Mouse (Mus musculus) limb, embryonic 14.5 days (tissue): ENCODE results near the gene Sva. TPM values are rescaled to one million over a fixed set of nuclear protein-coding genes. Genes with fewer than 3 reads are reported as not detected.

Source experiments
- ATAC-seq: fragments of 200-750 bp; cut with Nextera tagmentation; 2 replicates; pipeline ENCODE4 v1.8.0; 2017; ENCODE audit warnings: low read depth, moderate number of reproducible peaks, moderate TSS enrichment; ENCODE audit not compliant: low FRiP score
- DNase-seq: peaks from one replicate; pipeline ENCODE4 v3.0.0-alpha.2; 2015; ENCODE audit warnings: low spot score
- H3K27ac ChIP-seq: fragments of 300-500 bp; sonication (generic); replicated peaks from 2 replicates; pipeline ENCODE4 v1.5.1; 2014; ENCODE audit warnings: low read depth, mild to moderate bottlenecking, low read length, moderate library complexity, mixed read lengths
- H3K27me3 ChIP-seq: fragments of 300-500 bp; sonication (generic); 2 replicates; pipeline ENCODE4 v1.6.1; 2014; ENCODE audit warnings: low read length, mixed read lengths; ENCODE audit not compliant: control insufficient read depth, insufficient read depth
- H3K36me3 ChIP-seq: fragments of 300-500 bp; sonication (generic); 2 replicates; pipeline ENCODE4 v1.6.1; 2014; ENCODE audit warnings: mild to moderate bottlenecking, low read length, moderate library complexity, mixed read lengths; ENCODE audit not compliant: control insufficient read depth, insufficient read depth
- H3K4me1 ChIP-seq: fragments of 300-500 bp; sonication (generic); 2 replicates; pipeline ENCODE4 v1.6.1; 2014; ENCODE audit warnings: antibody characterized with exemption, low read length, mixed read lengths; ENCODE audit not compliant: control insufficient read depth, insufficient read depth
- H3K4me2 ChIP-seq: fragments of 300-500 bp; sonication (generic); replicated peaks from 2 replicates; pipeline ENCODE4 v1.6.1; 2014; ENCODE audit warnings: low read depth, mild to moderate bottlenecking, low read length, moderate library complexity; ENCODE audit not compliant: severe bottlenecking
- H3K4me3 ChIP-seq: fragments of 300-500 bp; sonication (generic); replicated peaks from 2 replicates; pipeline ENCODE4 v1.5.1; 2014; ENCODE audit warnings: low read length
- H3K9ac ChIP-seq: fragments of 300-500 bp; sonication (generic); 2 replicates; pipeline ENCODE4 v1.6.1; 2014; ENCODE audit warnings: mild to moderate bottlenecking, low read depth, low read length, moderate library complexity; ENCODE audit not compliant: severe bottlenecking
- H3K9me3 ChIP-seq: fragments of 300-500 bp; sonication (generic); 2 replicates; pipeline ENCODE4 v1.6.1; 2016; ENCODE audit warnings: low read length; ENCODE audit not compliant: control insufficient read depth
- POLR2A ChIP-seq: fragments of 200-500 bp; IDR thresholded peaks from 2 replicates; pipeline ENCODE4 v1.8.0; 2012; ENCODE audit warnings: inconsistent platforms, mild to moderate bottlenecking, moderate library complexity, borderline replicate concordance; ENCODE audit not compliant: insufficient read depth, insufficient read length; ENCODE audit errors: extremely low read depth
- polyA plus RNA-seq, 2 experiments: library from polyadenylated mRNA; depleted of rRNA in 1 of 2; stranded (reverse) in 1 of 2; unstranded in 1 of 2; fragments of >200 nt; fragmentation: Nextera tagmentation in 1 of 2; extraction: Ambion mirVana in 1 of 2; gene quantifications; 2 replicates each; pipeline versions ENCODE4 v1.2.1 to v1.2.3; 2012 to 2014

Sva gene
- polyA plus RNA-seq (2012; rRNA removed), result not detected in 2 replicates
- polyA plus RNA-seq (2014; fragmentation: Nextera tagmentation; extraction: Ambion mirVana), result not detected in 2 replicates

GRCm38 (mm10) chr6:42038094-42038493 is at the start of gene Sva:
Gene Sva, plus strand, starts transcription at chr6:42038394.
- Histone ChIP-seq H3K9me3 (no peaks in the 10 kb centered on the region), H3K9ac (no peak within 1 kb of the TSS), H3K4me3 (no peak within 1 kb of the TSS), H3K4me2 (no peak within 1 kb of the TSS), H3K27me3 (no peaks in the 10 kb centered on the region), H3K36me3 (no peaks in the 10 kb centered on the region), H3K4me1 (no peaks in the 10 kb centered on the region), H3K27ac (no peak within 1 kb of the TSS)
- TF ChIP-seq POLR2A, result no peak
- DNase-seq (no peak), ATAC-seq (no peak)

Other genes with a start within 250 kb of the Sva start
- not detected in 2 replicates for gene Pip, start 190.9 kb upstream of the Sva start, polyA plus RNA-seq (2012; rRNA removed)
- gene Pip, start 190.9 kb upstream of the Sva start, polyA plus RNA-seq (2014; fragmentation: Nextera tagmentation; extraction: Ambion mirVana), result not detected in 2 replicates
- gene Sval2, start 185.4 kb upstream of the Sva start, polyA plus RNA-seq (2012; rRNA removed), result not detected in 2 replicates
- not detected in 2 replicates for gene Sval2, start 185.4 kb upstream of the Sva start, polyA plus RNA-seq (2014; fragmentation: Nextera tagmentation; extraction: Ambion mirVana)
- not detected in 2 replicates for gene Sval1, start 86.8 kb upstream of the Sva start, polyA plus RNA-seq (2012; rRNA removed)
- not detected in 2 replicates for gene Sval1, start 86.8 kb upstream of the Sva start, polyA plus RNA-seq (2014; fragmentation: Nextera tagmentation; extraction: Ambion mirVana)
- not detected in 2 replicates for gene Sval3, start 70.3 kb upstream of the Sva start, polyA plus RNA-seq (2012; rRNA removed)
- not detected in 2 replicates for gene Sval3, start 70.3 kb upstream of the Sva start, polyA plus RNA-seq (2014; fragmentation: Nextera tagmentation; extraction: Ambion mirVana)
- gene Tas2r139, start 102.5 kb downstream of the Sva start, polyA plus RNA-seq (2012; rRNA removed), result not detected in 2 replicates
- gene Tas2r139, start 102.5 kb downstream of the Sva start, polyA plus RNA-seq (2014; fragmentation: Nextera tagmentation; extraction: Ambion mirVana), result not detected in 2 replicates
- gene Tas2r144, start 176.9 kb downstream of the Sva start, polyA plus RNA-seq (2012; rRNA removed), result not detected in 2 replicates
- gene Tas2r144, start 176.9 kb downstream of the Sva start, polyA plus RNA-seq (2014; fragmentation: Nextera tagmentation; extraction: Ambion mirVana), result not detected in 2 replicates
- 12.2 and 16.7 TPM in 2 replicates for gene Gstk1, start 207.5 kb downstream of the Sva start, polyA plus RNA-seq (2012; rRNA removed)
- 17.9 and 18.6 TPM in 2 replicates for gene Gstk1, start 207.5 kb downstream of the Sva start, polyA plus RNA-seq (2014; fragmentation: Nextera tagmentation; extraction: Ambion mirVana)
- gene Tmem139, start 223.6 kb downstream of the Sva start, polyA plus RNA-seq (2012; rRNA removed), result 1.2 and 1.3 TPM in 2 replicates
- 1.1 and 1.2 TPM in 2 replicates for gene Tmem139, start 223.6 kb downstream of the Sva start, polyA plus RNA-seq (2014; fragmentation: Nextera tagmentation; extraction: Ambion mirVana)
- 78.1 and 102 TPM in 2 replicates for gene Casp2, start 226.6 kb downstream of the Sva start, polyA plus RNA-seq (2012; rRNA removed)
- 53.3 and 54.9 TPM in 2 replicates for gene Casp2, start 226.6 kb downstream of the Sva start, polyA plus RNA-seq (2014; fragmentation: Nextera tagmentation; extraction: Ambion mirVana)
- gene Clcn1, start 248.3 kb downstream of the Sva start, polyA plus RNA-seq (2012; rRNA removed), result 1.9 TPM in 2 replicates
- gene Clcn1, start 248.3 kb downstream of the Sva start, polyA plus RNA-seq (2014; fragmentation: Nextera tagmentation; extraction: Ambion mirVana), result 0.29 and 0.61 TPM in 2 replicates